Mouse (Mus musculus) hindbrain, embryonic 13.5 days (tissue): Measurements from ENCODE around the gene Cyp2w1. TPM values are rescaled to one million over a fixed set of nuclear protein-coding genes. Genes with fewer than 3 reads are reported as not detected.
A peak's percentile ranks its signal among the peaks of the same experiment; 100 is the strongest.
"Not testable (repeated sequence)": the region's sequence is repeated elsewhere in the genome, so short reads cannot be mapped to it uniquely, and the experiment has no call there.

ENCODE experiments used
- ATAC-seq: fragments of 200-750 bp; cut with Nextera tagmentation; 2 replicates; pipeline ENCODE4 v1.8.0; 2017; ENCODE audit warnings: moderate TSS enrichment; ENCODE audit not compliant: low FRiP score
- H3K27ac ChIP-seq: fragments of 300-500 bp; sonication (generic); 2 replicates; pipeline ENCODE4 v1.5.1; 2015; ENCODE audit warnings: inconsistent platforms, mild to moderate bottlenecking, moderate library complexity
- H3K27me3 ChIP-seq: fragments of 300-500 bp; sonication (generic); 2 replicates; pipeline ENCODE4 v1.6.1; 2015; ENCODE audit warnings: mild to moderate bottlenecking, inconsistent platforms
- H3K36me3 ChIP-seq: fragments of 300-500 bp; sonication (generic); 2 replicates; pipeline ENCODE4 v1.6.1; 2015; ENCODE audit warnings: mild to moderate bottlenecking, inconsistent platforms
- H3K4me1 ChIP-seq: fragments of 300-500 bp; sonication (generic); replicated peaks from 2 replicates; pipeline ENCODE4 v1.6.1; 2015; ENCODE audit warnings: inconsistent platforms
- H3K4me2 ChIP-seq: fragments of 300-500 bp; sonication (generic); 2 replicates; pipeline ENCODE4 v1.6.1; 2015; ENCODE audit warnings: inconsistent platforms, mild to moderate bottlenecking, moderate library complexity
- H3K4me3 ChIP-seq: fragments of 300-500 bp; sonication (generic); 2 replicates; pipeline ENCODE4 v1.5.1; 2015; ENCODE audit warnings: mild to moderate bottlenecking, inconsistent platforms
- H3K9ac ChIP-seq: fragments of 300-500 bp; sonication (generic); 2 replicates; pipeline ENCODE4 v1.6.1; 2015; ENCODE audit warnings: mild to moderate bottlenecking, inconsistent platforms
- H3K9me3 ChIP-seq: fragments of 300-500 bp; sonication (generic); 2 replicates; pipeline ENCODE4 v1.6.1; 2016; ENCODE audit warnings: inconsistent platforms
- WGBS: fragments of 180-500 bp; shearing (Covaris S2); methylation state at CpG from one replicate; pipeline ENCODE4 v1.1.7; 2015; 5-methylcytosine and 5-hydroxymethylcytosine counted together
- polyA plus RNA-seq: library from polyadenylated mRNA; unstranded; fragments of >200 nt; fragmentation: Nextera tagmentation; extraction: Ambion mirVana; gene quantifications from 2 replicates; pipeline ENCODE4 v1.2.1, GENCODE M21; 2015

The Cyp2w1 gene
- polyA plus RNA-seq, 1 experiment from 2014 or later: not detected

DNA sequence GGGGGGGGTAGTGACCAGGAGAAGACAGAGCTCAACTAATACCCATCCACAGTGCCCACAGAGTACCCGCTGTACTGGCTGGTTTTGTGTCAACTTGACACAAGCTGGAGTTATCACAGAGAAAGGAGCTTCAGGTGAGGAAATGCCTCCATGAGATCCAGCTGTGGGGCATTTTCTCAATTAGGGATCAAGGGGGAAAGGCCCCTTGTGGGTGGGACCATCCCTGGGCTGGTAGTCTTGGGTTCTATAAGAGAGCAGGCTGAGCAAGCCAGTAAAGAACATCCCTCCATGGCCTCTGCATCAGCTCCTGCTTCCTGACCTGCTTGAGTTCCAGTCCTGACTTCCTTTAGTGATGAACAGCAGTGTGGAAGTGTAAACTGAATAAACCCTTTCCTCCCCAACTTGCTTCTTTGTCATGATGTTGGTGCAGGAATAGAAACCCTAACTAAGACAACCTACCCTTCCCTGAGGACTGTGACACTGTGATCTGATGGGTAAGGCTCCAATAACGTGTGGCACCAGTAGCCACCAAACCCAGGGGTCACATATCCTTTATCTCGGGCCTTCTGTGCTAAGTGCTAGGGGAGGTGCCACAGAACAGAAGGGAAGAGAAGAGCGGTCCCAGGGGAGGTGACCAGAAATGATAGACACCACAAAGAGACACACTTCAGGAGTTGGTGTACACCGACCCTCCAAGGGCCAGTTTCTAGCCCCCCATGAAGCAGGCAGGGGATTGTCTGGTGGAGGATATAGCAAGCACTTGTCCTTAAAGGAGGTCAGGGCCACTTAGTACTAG lies 38.1 kb downstream of the Cyp2w1 start:
- H3K36me3 ChIP-seq: not testable (repeated sequence)

DNA sequence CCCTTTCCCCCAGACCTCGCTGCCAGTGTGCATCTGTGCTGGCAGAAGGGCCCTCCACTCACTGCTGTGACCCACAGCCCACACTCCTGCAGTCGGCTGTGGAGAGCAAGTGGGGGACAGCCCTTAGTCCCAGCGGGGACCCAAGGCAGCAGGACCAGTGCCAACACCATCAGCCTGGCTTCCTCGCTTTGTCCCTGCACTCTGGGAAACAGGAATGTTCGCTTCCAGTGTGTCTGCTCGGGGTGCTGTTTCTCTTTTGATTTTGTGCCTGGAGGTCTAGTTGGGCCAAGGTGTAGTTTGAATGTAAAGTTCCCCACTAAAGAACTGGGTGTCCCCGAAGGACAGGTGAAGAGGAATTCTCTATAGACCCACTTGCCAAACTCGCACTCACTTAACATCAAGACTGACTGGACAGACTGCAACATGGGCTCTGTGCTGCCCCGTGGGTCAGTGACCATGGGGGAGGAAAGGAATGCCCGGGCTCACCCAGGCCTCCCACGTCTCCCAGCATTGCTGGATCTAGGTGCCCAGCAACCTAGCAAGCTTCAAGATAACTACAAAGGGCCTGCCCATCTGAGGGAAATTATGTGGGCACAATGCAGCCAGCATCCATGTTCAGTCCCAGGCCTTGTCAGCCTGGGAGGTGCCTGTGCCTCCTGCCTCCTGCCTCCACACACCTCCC lies 39.0 kb downstream of the Cyp2w1 start:
- Histone ChIP-seq H3K36me3 (peaks cover 4% of the 10 kb centered on the region; the same call in 1 of the 2 replicates), H3K9me3 (no peaks in the 10 kb centered on the region), H3K4me3 (no peak overlapping the region), H3K4me1 (peaks cover 52% of the 10 kb centered on the region), H3K9ac (peak overlapping the region; percentile 31; the same call in 1 of the 2 replicates), H3K27me3 (no peaks in the 10 kb centered on the region), H3K4me2 (0 out of 2 replicates have a peak overlapping the region, but pooled peaks have one; percentile 4), H3K27ac (peak overlapping the region; percentile 56; the same call in 1 of the 2 replicates)
- no peak for ATAC-seq
- WGBS: 70% methylated on average over 11 of the region's 11 CpGs

More for the DNA sequence above, 38.1 kb downstream of the Cyp2w1 start:
- peak overlapping the region; percentile 31; the same call in 1 of the 2 replicates for H3K9ac ChIP-seq
- H3K27me3 ChIP-seq, H3K4me3 ChIP-seq, H3K4me2 ChIP-seq, H3K27ac ChIP-seq, H3K9me3 ChIP-seq, ATAC-seq: not testable (repeated sequence)
- H3K4me1 ChIP-seq: peaks cover 52% of the 10 kb centered on the region
- 84% methylated on average over 5 of the region's 5 CpGs for WGBS

DNA sequence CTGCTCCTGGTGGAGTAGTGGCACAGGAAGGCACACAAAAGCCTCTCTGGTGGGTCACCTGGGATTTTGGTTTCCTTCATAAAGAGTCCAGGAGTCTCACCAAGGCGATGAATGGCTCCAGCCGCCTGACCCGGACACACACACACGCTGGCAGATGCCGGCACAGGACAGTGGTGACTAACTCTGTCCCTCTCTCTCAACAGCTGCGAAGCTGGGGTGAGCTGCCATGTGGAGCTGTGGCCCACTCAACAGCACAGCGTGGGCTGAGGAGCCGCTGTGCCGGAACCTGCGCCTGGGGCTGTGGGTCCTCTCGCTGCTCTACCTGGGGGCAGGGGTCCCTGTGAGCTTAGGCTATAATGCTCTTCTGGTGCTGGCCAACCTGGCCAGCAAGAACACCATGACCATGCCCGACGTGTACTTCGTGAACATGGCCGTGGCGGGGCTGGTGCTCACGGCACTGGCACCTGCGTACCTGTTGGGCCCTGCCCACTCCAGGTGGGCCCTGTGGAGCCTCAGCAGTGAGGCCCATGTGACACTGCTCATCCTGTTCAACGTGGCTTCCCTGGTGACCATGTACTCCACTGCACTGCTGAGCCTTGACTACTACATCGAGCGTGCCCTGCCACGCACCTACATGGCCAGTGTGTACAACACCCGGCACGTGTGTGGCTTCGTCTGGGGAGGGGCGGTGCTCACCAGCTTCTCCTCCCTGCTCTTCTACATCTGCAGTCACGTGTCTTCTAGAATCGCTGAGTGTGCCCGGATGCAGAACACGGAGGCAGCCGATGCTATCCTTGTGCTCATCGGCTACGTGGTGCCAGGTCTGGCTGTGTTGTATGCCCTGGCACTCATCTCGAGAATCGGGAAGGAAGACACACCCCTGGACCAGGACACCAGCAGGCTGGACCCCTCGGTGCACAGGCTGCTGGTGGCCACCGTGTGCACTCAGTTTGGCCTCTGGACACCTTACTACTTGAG lies 40.1 kb downstream of the Cyp2w1 start:
- Histone ChIP-seq H3K4me1 (peaks cover 48% of the 10 kb centered on the region), H3K9me3 (no peaks in the 10 kb centered on the region), H3K4me2 (0 out of 2 replicates have a peak overlapping the region, but pooled peaks have one; percentile 4), H3K4me3 (no peak overlapping the region), H3K36me3 (peaks cover 4% of the 10 kb centered on the region; the same call in 1 of the 2 replicates), H3K27ac (peak overlapping the region; percentile 56; the same call in 1 of the 2 replicates), H3K9ac (0 out of 2 replicates have a peak overlapping the region, but pooled peaks have one; percentile 13), H3K27me3 (no peaks in the 10 kb centered on the region)
- ATAC-seq: no peak
- WGBS: 93% methylated on average over 37 of the region's 37 CpGs

DNA sequence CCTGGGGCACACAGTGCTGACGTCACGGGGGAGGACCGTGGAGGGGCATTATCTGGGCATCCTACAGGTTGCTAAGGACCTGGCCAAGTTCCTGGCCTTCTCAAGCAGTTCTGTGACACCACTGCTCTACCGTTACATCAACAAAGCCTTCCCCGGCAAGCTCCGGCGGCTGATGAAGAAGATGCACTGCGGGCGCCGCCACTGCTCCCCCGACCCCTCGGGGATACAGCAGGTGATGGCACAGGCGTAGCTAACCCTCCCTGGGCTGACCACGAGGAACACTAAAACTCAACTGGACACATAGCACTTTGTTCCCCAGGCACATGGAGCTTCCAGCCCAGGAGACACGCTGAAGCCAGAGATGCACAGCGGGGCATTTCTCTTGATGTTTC lies 40.8 kb downstream of the Cyp2w1 start:
- Histone ChIP-seq H3K36me3 (peaks cover 4% of the 10 kb centered on the region; the same call in 1 of the 2 replicates), H3K27me3 (no peaks in the 10 kb centered on the region), H3K9ac (no peak overlapping the region), H3K9me3 (no peaks in the 10 kb centered on the region), H3K4me3 (no peak overlapping the region), H3K4me2 (no peak overlapping the region), H3K4me1 (peaks cover 43% of the 10 kb centered on the region), H3K27ac (no peak overlapping the region)
- WGBS: 90% methylated on average over 16 of the region's 16 CpGs
- no peak for ATAC-seq

DNA sequence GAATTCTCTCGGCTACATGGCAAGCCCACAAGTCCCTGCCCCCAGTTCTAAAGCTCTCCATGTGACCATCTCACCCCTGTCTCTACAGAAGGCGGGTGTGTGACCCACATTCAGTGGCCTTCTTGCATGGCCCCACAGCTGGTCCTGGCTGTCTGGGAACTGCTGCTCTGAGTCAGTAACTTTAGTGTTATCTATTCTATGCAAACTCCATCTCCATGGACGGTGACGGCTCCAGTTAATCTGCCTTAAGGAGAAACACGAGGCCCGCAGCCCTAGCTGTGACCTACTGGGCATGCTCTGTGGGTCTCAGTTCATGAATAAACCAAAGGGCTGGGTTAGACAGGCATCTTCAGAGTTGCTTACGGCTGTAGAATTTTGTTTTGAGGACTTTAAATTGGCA lies 42.0 kb downstream of the Cyp2w1 start:
- ATAC-seq: no peak
- no peak overlapping the region for H3K4me2 ChIP-seq
- H3K27me3 ChIP-seq: no peaks in the 10 kb centered on the region
- no peaks in the 10 kb centered on the region for H3K9me3 ChIP-seq
- no peak overlapping the region for H3K4me3 ChIP-seq
- H3K36me3 ChIP-seq: peaks cover 4% of the 10 kb centered on the region; the same call in 1 of the 2 replicates
- 81% methylated on average over 7 of the region's 7 CpGs for WGBS
- H3K27ac ChIP-seq: no peak overlapping the region
- H3K9ac ChIP-seq: no peak overlapping the region
- H3K4me1 ChIP-seq: peaks cover 32% of the 10 kb centered on the region

DNA sequence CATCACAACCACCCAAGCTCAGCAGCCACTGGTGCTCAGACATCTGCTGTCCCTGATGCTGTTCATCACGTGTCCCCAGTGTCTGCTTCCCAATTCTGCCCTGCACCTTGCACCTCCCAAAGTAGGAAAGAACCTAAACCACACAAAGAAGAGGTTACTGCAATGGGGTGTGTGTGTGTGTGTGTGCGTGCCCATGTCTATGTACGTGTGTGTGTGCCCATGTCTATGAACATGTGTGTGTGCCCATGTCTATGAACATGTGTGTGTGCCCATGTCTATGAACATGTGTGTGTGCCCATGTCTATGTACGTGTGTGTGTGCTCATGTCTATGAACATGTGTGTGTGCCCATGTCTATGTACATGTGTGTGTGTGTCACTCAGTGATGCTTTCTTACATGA lies 43.1 kb downstream of the Cyp2w1 start:
- Histone ChIP-seq H3K36me3 (peaks cover 4% of the 10 kb centered on the region; the same call in 1 of the 2 replicates), H3K4me3 (no peak overlapping the region), H3K27me3 (no peaks in the 10 kb centered on the region), H3K4me2 (no peak overlapping the region), H3K27ac (no peak overlapping the region), H3K4me1 (peaks cover 24% of the 10 kb centered on the region), H3K9ac (no peak overlapping the region), H3K9me3 (no peaks in the 10 kb centered on the region)
- 93% methylated on average over 4 of the region's 4 CpGs for WGBS
- ATAC-seq: no peak

DNA sequence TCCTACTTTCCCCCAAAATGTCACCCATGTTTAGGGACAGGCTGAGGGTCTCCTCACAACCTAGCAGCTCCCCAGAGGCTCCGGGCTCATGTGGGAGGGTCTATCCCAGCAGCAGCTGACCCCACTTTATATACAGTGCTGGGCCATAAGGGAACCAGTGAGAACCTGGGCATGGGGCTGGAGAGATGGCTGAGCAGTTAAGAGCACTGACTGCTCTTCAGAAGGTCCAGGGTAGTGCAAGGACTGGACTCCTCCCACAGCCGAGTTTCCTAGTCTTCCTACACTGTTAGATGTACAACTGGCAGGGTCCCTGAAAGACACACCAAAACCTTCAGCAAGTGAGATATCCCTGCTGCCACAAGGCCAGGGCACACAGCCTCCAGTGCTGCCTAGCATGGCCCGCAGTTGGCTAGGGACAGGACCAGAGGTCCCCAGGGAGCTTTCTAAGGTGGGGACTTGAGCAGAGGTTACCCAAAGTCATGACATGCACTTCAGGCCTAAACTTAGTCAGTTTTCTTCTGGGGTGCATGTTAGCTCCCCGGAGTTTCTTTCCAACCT lies 45.0 kb downstream of the Cyp2w1 start:
- H3K9ac ChIP-seq: no peak overlapping the region
- H3K9me3 ChIP-seq: no peaks in the 10 kb centered on the region
- no peaks in the 10 kb centered on the region for H3K27me3 ChIP-seq
- 94% methylated on average over 4 of the region's 4 CpGs for WGBS
- H3K36me3 ChIP-seq: peaks cover 3% of the 10 kb centered on the region; the same call in 1 of the 2 replicates
- no peak for ATAC-seq
- peaks cover 7% of the 10 kb centered on the region; the same call in 1 of the 2 replicates for H3K4me1 ChIP-seq
- H3K27ac ChIP-seq: no peak overlapping the region
- H3K4me2 ChIP-seq: no peak overlapping the region
- no peak overlapping the region for H3K4me3 ChIP-seq

DNA sequence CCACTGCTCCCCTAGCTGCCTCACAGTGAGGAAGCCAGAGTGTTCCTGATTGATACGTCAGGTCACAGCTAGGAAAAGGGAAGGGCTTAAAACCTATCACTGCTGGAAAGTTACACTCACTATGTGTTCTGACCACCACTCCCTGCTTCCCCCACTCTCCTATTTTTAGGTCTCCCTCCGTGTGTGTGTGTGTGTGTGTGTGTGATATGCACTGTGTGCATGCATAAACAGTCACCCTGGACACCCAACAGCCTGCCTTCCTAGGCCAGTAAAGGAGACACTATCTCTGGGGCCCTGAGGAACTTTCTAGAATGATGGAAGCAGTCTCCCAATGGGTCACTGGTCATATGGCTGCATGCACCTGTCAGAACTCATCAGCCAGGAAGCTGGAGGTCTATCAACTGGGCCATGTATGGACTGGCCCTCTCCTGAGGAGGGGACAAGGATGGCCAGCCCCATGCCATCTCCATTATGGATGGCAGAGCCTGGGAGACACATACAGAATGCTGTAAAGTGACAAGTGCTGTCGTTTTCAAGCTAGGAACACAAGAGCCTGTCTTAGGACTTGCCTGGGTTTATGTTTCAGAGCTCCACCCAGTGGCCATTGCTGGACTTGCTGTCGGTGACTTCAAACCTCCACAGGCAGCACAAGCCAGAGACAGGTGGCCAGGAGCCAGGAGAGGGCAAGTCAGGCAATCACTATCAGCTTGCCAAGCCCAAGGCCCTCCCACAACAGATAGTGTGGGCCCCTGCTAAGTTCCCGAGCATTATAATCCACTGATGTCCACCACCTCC lies 45.7 kb downstream of the Cyp2w1 start:
- H3K4me2 ChIP-seq: no peak overlapping the region
- no peaks in the 10 kb centered on the region for H3K27me3 ChIP-seq
- no peak overlapping the region for H3K27ac ChIP-seq
- 45% methylated on average over 5 of the region's 5 CpGs for WGBS
- ATAC-seq: peak; percentile 65; the same call in 1 of the 2 replicates
- H3K36me3 ChIP-seq: no peaks in the 10 kb centered on the region
- peaks cover 4% of the 10 kb centered on the region; the same call in 1 of the 2 replicates for H3K4me1 ChIP-seq
- no peak overlapping the region for H3K4me3 ChIP-seq
- H3K9me3 ChIP-seq: no peaks in the 10 kb centered on the region
- no peak overlapping the region for H3K9ac ChIP-seq

DNA sequence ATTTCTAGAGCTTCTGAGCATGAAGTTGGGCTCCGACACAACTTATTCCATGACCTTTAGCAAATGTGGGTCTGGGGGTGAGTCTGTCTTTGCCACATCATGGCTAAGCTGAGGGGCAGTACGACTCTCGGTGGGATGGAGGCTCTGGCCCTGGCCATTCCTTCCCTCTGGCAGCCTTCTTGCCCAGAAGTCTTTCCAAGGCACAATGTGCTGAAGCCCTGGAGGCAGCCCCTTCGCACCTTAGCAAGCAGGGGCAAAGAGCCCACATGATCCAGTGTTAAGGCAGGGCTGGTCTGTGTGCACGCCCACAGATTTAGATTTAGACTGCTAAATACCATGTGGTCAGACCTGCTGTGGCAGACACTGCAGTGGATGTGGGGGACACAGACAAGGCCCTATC lies 46.4 kb downstream of the Cyp2w1 start:
- no peak overlapping the region for H3K9ac ChIP-seq
- 90% methylated on average over 5 of the region's 5 CpGs for WGBS
- H3K27me3 ChIP-seq: no peaks in the 10 kb centered on the region
- peak; percentile 46; the same call in 1 of the 2 replicates for ATAC-seq
- no peaks in the 10 kb centered on the region for H3K9me3 ChIP-seq
- no peak overlapping the region for H3K4me2 ChIP-seq
- no peak overlapping the region for H3K4me3 ChIP-seq
- H3K4me1 ChIP-seq: peaks cover 5% of the 10 kb centered on the region
- H3K36me3 ChIP-seq: no peaks in the 10 kb centered on the region
- H3K27ac ChIP-seq: no peak overlapping the region

DNA sequence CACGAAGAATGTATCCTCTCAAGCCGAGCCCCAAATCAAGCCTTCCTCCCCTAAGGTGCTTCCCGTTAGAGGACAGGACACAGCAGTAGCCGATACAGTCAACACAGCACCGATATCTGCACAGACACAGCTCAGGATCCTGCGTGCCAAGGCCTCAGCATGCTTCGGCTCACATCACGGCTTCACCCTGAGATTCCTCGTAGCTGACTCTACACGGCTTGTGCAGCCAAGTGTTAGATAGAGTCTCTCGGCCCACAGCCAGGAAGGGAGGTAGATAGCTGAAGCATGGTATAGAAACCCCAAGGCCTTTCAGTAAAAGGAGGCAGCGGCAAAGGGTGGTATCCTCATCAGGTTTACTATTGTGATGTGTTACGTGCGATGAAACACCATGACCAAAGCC lies 47.6 kb downstream of the Cyp2w1 start:
- no peak overlapping the region for H3K27ac ChIP-seq
- H3K4me2 ChIP-seq: no peak overlapping the region
- no peak for ATAC-seq
- no peak overlapping the region for H3K9ac ChIP-seq
- peaks cover 9% of the 10 kb centered on the region for H3K4me1 ChIP-seq
- no peaks in the 10 kb centered on the region for H3K9me3 ChIP-seq
- WGBS: 93% methylated on average over 14 of the region's 14 CpGs
- H3K36me3 ChIP-seq: no peaks in the 10 kb centered on the region
- H3K4me3 ChIP-seq: no peak overlapping the region
- no peaks in the 10 kb centered on the region for H3K27me3 ChIP-seq

DNA sequence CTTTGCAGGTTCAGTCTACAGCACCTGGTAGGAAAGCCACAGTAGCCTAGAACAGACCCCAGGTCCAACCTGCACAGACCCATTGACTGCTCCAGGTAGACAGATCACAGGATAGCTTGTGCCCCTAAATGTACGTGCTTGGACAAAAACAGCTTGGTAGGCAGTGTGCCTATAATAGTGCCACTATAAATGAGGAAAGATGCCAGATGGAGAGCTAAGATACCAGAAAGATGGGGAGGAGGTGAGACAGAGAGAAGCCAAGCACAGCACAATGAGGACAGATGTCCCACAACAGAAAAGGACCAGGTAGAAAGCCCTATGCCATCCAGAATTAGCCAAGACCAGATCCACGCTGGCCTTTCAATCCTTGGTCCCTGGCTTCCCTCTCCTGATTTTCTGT lies 49.7 kb downstream of the Cyp2w1 start:
- Histone ChIP-seq H3K9ac (no peak overlapping the region), H3K4me1 (peaks cover 22% of the 10 kb centered on the region), H3K4me2 (no peak overlapping the region), H3K9me3 (no peaks in the 10 kb centered on the region), H3K27me3 (no peaks in the 10 kb centered on the region), H3K4me3 (no peak overlapping the region), H3K36me3 (no peaks in the 10 kb centered on the region), H3K27ac (no peak overlapping the region)
- ATAC-seq: no peak
- WGBS: 92% methylated on average over 2 of the region's 2 CpGs
